Mouse (Mus musculus) adipocyte (in vitro differentiated cells): Measurements from ENCODE around the gene Plcd3.

Experiments
- DNase-seq: peaks from one replicate; pipeline ENCODE4 v3.0.0-alpha.2; 2016; ENCODE audit warnings: low spot score

The Plcd3 gene

GRCm38 (mm10) chr11:103098531-103099190, 2.8 kb downstream of the Plcd3 start:
- DNase-seq: no peak

- DNase-seq: no peak
These were observed 4.2 kb downstream of the Plcd3 start for GRCm38 (mm10) chr11:103096979-103097894.

DNA sequence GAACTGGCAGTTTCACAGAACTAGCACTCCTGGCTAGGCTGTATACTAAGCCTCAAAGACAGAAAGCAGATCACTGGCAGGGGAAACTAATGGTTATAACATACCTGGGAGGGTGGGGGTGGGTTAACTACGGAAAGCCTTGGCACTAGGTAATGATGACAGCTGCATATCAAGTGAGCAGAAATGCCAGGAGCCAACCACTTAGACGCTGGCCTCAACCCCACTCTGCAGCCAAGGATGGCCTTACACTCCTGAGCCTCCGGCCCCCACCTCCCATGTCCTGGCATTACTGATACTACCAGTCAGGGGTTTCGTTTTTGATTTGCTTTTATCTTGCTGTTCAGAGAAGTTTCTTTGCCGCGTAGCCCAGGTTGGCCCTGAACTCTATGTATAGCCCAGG, 5.7 kb downstream of the Plcd3 start:
- DNase-seq: no peak

DNA sequence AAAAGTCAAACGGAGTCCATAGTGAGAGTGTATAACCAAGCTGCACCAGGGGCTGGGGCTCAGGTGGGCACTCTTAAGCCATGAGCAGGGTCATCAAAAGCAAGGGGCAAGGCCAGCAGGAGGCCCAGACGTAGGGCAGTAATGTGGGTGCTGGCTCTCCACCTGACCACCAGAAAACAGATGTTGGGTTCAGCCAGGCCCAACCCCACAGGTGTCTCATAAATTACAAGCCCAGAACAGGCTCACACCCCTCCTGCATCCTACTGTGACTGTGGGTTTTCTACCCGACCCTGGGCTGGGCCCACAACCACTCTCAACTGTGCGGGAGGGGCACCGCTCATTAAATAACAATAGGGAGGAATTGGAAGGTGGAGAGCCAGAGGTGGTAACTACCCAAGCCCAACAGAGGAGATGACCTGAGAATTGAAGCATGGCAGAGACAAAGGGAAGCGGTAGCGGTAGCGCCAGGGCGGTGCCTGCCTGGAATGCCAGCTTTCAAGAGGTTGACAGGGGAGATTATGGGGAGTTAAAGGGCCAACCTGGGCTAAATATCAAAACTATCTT, 6.3 kb downstream of the Plcd3 start:
- DNase-seq: no peak

- peak; percentile 73 for DNase-seq
These were observed 7.3 kb downstream of the Plcd3 start for GRCm38 (mm10) chr11:103093862-103094833.

DNA sequence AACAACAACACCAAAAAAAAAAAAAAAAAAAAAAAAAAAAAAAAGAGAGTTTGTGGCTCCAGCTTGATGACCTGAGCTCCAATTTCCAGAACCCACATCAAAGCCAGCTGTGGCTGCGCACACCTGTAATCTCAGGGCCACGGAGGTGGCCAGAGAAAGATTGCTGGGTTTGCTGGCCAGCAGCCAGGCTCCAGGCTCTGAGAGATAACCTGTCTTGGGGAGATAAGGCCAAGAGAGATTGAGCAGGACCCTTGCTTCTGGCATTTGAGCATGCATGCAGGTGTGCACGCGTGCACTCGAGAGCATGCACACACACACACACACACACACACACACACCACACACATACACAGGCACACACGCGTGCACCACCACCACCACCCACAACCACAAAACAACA, 8.2 kb downstream of the Plcd3 start:
- no peak for DNase-seq

DNA sequence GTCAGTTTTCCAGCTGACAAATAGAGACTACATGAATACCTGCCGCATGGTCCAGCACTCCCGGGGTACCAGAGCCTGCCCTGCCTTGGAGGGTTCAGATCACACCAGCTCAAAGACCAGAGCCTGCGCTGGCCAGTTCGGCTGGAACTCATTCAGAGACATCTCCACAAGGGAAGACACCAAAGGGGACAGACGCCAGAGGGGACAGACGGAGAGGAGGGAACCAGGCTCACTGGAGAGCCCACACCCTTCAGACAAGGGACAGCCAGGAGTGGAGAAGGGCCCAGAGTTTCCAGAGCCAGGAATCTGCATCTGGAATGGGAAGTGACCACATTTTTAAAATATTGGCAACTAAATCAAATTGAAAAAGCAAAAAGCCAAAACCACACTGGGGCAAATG, 19.8 kb downstream of the Plcd3 start:
- DNase-seq: no peak

GRCm38 (mm10) chr11:103080323-103081091, 21.0 kb downstream of the Plcd3 start:
- no peak for DNase-seq

- DNase-seq: no peak
These were observed 23.3 kb downstream of the Plcd3 start for GRCm38 (mm10) chr11:103078131-103078530.

- DNase-seq: no peak
These were observed 24.9 kb downstream of the Plcd3 start for GRCm38 (mm10) chr11:103076581-103076980.

DNA sequence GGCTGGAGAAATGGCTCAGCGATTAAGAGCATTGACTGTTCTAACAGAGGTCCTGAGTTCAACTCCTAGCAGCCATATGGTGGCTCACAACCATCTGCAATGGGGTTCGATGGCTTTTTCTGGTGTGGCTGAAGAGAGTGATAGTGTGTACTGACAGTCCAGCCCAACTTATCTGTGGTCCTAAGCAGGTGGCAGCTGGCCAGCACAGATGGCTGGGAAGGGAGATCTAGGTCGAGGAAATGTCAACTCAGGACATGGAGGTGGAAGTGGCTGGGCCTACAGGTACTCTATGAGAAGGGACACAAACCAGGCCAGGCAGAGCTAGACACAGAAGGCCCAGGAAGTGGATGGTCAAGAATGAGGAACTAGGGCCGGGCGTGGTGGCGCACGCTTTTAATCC, 25.4 kb downstream of the Plcd3 start:
- DNase-seq: no peak

DNA sequence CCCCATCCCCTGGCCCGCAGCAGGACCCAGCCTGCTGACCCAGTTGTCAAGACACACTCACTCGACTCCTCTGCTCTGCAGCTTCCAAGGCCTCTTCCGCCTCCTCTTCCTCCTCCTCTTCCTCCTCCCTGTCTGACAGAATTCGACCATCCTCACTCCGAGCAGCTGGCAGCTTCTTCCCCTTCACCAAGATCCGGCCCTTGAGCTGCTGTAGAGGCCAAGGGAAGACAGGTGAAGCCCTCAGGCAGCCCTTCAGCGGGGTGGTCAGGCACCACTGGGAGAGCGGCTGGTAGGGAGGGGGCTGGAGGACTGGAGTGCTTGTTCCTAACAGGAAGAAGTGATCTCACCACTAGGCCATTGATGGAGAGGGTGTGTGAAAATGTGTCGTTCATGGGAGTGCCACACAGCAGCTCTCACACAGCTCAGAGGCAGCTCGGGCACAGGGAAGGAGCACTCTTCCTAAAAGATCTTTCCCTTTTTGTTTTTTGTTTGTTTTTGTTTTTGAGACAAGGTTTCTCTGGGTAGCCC, 26.6 kb downstream of the Plcd3 start:
- DNase-seq: no peak

GRCm38 (mm10) chr11:103074121-103074650, 27.3 kb downstream of the Plcd3 start:
- no peak for DNase-seq

DNA sequence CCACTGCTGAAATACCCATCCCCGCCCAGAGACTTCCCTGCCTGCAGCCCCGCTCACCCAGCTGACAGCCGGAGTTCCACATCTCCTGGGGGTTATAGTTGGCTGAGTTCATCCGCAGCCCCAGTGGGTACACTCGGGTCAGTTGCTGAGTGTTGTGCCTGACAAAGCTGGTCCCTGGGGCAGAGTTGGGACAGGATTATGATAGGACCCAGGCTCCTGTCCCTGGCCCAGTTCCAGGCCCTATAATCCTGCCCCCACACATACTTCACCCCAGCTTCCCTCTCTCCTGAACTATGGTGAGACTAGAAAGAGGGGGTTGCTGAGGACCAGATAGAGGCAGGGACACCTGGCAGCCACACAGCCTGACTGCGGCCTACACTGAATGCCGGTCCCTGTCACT, 27.8 kb downstream of the Plcd3 start:
- no peak for DNase-seq

DNA sequence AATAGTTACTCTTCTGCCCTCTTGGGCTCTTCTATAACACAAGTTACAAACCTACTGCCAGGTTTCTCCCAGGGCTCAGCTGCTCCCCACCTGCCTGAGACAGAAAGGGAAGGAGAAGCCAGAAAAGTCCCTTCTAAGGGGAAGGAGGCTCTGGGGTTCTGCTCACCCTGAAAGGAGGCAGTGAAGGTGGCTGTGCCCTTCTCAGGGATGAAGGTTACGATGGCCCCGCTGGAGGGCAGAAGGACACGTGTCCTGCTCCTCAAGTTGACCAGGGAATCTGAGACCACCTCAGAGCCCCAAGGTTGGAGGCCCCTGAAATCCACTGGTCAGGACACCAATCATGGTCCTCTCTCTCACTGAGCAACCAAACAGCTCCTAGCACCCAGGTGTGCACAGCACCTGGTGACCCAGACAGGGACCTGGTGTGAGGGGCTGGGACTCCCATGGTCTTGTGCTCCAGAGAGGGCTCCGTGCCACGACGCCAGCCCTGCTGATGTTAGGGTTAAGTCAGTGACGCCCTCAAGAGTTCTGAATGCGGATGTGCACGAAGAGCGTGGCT, 31.1 kb downstream of the Plcd3 start:
- DNase-seq: no peak

DNA sequence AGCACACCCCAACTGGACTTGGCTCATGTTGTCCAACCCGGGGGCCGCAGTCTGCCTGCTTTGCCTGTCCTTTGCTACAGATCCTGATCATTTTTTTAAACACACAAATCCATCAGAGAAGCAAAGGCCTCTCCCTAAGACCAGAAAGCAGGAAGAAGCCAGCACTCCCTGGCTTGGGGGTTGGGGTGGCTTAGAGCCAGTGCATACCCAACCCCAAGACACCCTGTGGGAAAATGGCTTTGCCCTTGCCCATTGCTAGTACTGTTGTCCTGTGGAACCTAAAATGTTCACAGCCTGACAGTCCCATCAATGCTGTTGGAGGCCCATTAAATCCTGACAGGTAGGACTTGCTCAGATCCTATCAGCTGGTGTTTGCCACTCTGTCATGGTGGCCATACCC, 31.7 kb downstream of the Plcd3 start:
- no peak for DNase-seq

GRCm38 (mm10) chr11:103068884-103069283, 32.6 kb downstream of the Plcd3 start:
- no peak for DNase-seq

GRCm38 (mm10) chr11:103068272-103068671, 33.2 kb downstream of the Plcd3 start:
- DNase-seq: no peak

- peak; percentile 88 for DNase-seq
These were observed 33.9 kb downstream of the Plcd3 start for GRCm38 (mm10) chr11:103067457-103068001.

DNA sequence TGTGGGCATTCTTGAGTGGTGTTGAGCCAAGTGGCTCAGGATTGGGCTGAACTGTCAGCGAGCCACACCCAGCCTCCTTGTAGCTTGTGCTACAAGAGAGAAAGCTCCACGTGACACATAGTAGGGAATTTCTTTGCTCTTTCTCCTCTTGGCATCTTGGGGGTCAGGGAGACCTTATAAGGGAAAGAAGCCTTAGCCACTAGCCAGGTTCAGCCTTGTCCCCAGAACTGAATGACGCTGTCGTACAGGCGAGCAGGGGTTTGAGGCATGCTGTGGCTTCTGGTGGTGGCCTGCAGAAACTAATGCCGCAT, 34.5 kb downstream of the Plcd3 start:
- DNase-seq: no peak
